Mouse (Mus musculus) A20 (cell line): ENCODE data around the gene Thap12.

Source experiments
- DNase-seq: peaks from one replicate; pipeline ENCODE4 v3.0.0-alpha.2; 2011; ENCODE audit warnings: low read depth, low spot score

The Thap12 gene

DNA sequence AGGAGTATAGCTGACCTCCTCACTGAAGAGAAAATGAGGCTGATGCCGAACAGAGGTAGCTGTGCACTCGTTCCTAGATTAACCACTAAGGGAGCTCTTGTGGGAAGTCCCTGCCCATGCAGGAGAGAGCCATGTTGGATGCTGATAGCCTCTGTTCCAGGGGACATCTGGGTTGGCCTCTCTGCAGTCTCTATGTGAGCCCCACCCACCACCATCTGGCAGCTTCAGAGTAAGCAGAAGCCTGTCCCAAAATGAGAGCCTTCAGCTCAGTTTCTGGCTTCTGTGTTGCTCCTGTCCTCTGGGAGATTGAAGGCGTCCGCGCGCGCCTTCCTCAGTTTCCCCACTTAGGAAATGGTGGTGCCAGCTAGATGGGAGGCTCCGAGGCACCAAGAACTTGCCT, 53.7 kb downstream of the Thap12 start:
- no peak for DNase-seq

DNA sequence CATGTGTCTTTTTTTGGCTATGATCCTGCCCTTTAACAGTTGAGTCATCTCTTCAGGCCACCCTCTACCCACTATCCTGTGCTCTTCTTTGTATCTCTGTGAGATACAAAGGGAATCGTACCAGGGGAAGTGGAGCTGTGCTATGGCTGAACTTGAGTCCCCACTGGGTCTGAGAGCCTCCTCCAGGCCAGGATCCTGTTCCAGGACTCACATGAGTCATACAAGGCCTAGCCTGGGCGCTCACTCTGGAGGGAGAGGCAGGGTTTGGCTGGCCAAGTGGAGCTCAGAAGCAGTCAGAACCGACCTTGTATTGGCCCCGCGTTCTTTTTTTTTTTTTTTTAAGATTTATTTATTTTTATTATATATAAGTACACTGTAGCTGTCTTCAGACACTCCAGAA, 57.2 kb downstream of the Thap12 start:
- no peak for DNase-seq

DNA sequence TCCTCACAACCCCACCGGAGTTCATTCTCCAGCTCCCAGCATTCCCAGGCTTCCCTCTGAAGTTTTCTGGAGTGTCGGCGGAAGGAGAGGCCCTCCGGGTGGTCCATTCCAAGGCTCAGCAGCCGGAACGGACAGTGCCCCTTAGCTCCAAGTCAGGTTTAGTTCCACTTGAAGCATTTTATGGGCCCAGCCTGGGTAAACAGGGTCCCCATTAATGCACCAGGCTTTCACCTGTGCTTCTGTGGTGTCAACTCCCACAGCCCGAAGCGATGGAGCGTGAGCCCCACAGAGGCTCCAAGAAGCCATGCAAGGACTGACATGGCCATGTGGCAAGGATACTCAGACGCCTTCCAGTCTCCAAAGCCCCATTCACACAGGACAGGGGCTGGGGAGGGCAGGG, 61.0 kb downstream of the Thap12 start:
- no peak for DNase-seq

DNA sequence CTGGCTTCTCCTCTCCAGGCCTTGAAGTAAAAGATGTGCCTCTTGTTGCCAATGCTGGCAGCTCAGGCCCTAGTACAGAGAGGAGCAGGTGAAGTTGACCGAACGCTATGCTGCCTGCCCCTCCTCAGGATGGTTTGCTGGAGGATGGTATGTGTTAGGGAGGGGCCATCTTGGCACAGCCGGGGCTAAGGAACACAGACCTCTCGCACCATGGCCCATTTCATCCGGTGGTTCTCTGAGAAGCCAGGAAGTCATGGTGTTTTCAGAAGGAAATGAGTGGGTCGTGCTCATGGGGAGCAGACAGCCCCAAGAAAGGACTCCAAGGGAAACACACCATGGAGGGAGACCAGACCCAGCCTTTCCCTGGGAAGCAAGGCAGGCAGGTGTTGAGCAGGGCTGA, 64.4 kb downstream of the Thap12 start:
- no peak for DNase-seq
